Mouse (Mus musculus) thymus, postnatal 4 days (tissue): ENCODE measurements around the gene Luc7l3.
"Not testable (repeated sequence)": the region's sequence is repeated elsewhere in the genome, so short reads cannot be mapped to it uniquely, and the experiment has no call there.

Source experiments
- DNase-seq: peaks from one replicate; pipeline ENCODE4 v3.0.0; 2021

Gene Luc7l3

GRCm38 (mm10) chr11:94290062-94290740 lies 31.6 kb downstream of the Luc7l3 start:
- DNase-seq, result no peak

DNA sequence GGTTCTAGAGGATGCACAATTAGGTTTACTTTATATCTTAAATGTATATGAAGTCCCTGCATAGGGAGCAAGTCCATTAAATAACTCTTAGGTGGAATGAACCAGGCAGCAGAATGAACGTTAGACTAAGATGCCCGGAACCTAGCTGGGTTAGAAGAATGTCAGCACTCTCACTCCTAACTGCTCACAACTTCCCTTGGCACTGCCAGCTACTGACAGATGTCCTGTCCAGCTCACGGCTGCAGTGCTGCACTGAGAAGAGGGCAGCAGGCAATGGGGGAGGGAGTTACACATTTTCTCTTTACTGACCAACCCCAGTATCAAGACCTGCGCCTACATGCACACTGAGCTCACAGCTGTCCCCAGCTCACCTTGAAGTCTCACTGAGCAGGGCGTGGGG lies 34.7 kb downstream of the Luc7l3 start:
- no peak for DNase-seq

DNA sequence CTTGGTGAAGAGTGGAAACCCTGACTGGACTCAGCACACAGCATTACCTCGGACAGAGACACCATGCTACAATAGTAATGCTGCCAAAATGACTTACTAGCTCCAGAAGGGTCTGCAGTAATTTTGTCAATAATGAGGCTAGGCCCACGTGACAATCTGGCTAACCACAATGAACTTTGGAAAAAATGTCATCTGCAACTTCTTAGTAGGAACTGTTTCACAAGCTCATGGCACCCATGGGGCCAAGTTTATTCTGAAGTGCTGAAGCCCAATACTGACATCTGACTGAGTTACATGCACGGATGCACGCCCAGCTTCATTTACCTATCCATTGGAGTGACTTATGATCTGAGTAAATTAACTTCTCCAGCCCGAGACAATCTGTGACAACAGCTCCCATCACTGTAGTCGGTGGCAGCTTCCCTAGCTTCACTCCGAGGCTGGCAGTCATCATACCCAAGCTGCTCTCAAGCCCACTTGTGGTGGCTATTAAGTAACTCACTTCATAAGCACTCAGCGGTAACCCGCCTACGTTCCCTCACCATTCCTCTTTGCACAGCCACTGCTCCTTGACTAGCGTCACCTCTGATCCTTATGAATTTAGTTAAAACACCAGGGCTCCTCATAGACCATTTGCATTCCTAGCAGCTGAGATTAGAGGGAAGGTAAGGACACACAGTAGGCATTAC lies 35.8 kb downstream of the Luc7l3 start:
- no peak for DNase-seq

DNA sequence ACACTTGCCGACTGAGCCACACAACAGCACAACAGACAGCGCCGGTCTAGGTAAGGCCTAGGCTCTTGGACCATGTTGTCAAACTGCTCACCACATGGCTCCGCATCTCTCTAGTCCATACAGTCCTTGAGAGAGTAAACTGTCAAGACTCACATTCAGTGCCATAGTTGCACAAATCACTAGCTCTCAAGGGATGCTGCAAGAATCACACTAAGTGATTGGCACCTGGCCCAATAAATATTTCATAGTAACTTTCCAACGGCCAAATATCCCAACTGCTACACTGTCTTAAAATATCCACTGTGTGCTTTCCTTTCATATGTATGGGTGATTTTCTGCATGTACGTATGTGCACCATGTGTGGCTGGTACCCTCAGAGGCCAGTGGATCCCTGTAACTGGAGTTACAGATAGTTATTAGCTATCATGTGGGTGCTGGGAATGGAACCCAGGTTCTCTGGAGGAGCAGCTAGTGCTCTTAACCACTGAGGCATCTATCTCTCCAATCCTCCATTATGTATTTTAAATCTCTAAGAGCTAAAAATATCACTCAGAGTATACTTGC lies 38.2 kb downstream of the Luc7l3 start:
- DNase-seq, result no peak

- DNase-seq, result no peak
Observed at GRCm38 (mm10) chr11:94282291-94282690, 39.5 kb downstream of the Luc7l3 start.

DNA sequence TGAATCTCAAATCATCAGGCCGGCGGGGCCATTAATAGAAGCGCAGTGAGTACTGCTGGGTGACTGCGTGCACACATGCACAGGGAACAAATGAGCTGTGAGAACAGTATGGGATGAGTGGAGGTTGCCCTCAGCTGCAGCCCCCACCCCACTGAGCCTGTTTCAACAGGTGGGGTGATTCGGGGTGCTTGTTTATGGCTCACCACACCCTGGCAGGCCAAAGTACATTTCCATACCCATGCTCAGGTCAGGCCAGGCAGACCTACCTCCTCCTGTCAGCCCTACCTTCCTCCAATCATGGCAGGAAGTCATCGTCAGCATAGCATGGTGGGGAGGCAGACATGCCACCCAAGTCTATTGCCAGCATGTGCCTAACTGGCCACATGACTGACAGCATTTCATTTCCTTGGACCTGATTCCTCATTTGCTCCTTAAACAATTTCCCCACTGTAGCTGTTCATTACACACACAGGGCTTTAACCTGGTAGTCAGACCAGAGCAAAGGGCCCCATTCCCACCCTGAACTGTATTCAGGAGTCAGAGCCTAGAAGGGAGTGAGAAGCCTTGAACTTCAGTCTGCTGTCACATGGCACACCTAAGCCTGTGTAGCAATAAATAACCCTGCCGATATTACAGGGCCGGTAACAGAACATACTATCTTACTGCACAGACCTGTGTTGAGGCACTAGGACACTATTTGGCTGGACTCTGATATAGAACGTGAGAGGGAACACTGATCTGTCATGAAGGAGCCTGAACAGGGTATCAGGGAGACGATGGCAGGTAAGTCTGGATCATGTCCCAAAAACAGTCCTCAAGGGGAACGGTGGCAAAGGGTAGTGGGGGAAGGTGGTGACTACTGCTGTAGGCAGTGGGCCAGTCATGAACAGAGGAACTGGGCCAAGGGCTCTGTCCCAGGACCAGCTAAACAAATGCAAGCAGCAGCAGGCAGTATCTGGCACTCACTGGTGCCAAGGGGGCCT lies 40.3 kb downstream of the Luc7l3 start, which contains the start of gene Gm21885:
Gm21885 (plus strand) TSS at position 675 of the 983 bp plus-strand sequence.
- no peak for DNase-seq

DNA sequence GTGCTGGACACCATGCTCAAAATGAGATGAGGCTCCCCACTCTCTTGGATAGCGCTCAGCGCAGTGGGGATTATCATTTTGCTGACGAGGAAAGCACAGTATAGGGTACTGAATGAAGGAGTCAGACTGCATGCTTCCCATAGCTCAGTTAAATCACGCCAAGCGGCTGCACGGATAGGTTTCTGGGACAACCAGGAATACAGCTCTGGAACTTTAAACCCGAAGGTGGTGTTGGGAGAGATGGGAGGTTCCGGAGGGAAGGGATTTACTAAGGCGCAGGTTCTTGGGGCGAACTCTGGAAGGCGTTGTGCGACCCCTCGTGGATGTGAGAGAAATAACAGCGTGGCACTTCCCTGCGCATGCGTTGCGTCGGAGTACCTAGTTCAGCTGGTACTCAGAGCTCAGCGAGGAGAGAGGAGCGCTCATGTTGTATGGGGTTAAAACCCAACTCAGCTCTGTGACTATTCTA lies 44.9 kb downstream of the Luc7l3 start:
- peak; percentile 86 for DNase-seq

DNA sequence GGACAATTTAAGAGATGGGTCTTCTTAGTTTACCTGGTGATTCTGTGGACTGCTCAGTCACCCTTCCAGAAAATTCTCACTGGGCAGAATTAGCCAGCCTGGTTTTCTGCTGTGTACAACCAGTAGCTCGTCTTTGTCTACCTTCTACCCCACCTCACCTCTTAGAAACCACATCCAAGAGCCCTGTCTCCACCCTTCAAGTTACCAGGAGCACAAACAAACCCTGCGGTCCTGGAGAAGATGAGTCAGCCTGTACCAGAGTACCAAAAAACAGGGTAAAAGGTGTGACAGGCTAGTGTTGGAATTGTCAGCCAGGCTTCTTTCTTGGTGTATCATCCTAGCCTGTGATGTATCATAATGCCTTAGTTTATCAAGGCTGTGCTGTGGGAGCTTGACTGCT lies 46.1 kb downstream of the Luc7l3 start:
- DNase-seq, result no peak

DNA sequence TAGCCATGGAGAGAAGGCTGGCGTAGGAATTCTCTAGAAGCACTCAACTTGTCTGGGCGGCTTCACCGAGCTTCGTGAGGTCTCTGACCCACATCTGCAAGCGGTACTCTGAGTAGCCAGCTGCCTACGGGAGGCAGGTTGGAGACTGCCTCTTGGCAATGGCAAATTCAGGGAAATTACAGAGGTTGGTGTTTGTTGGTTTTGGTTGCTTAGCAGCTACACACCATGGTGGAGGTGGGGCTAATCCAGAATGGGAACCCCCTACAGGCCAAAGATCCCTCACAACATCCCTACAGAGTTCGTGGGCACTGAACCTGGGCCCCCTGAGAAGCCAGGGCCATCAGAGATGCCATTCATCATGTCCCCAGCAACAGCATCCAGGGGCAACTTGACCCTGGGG lies 46.6 kb downstream of the Luc7l3 start:
- no peak for DNase-seq

DNA sequence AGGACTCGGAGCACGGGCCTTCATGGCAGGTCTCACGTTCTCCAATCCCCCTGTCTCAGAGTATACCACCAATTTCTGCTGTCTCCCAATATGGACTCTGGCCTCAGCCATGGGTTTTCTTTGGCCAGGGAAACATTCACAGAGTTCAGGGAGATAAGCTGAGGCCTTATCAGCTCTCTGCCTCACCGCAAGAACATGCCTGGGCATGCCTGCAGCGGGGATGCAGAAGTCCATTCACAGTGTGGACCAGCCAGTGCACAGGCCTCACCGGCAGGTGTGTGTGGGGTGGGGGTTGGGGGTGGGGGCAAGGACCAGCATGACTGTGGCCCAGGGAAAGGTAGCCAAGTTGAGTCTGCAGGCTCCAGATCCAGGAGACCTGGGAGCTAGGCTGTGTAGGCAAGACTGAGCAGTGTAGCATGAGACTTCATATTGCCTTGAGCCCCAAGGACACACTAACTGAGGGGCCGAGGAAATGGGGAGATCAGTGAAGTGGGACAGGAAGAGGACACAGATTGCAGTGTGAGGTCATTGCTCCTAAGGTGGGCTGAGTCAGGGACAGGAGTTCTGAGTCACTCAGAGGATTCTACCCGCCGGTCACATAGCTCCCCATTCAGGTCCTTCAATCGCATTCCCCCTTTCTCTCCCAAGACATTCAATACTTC lies 47.5 kb downstream of the Luc7l3 start:
- DNase-seq, result no peak

DNA sequence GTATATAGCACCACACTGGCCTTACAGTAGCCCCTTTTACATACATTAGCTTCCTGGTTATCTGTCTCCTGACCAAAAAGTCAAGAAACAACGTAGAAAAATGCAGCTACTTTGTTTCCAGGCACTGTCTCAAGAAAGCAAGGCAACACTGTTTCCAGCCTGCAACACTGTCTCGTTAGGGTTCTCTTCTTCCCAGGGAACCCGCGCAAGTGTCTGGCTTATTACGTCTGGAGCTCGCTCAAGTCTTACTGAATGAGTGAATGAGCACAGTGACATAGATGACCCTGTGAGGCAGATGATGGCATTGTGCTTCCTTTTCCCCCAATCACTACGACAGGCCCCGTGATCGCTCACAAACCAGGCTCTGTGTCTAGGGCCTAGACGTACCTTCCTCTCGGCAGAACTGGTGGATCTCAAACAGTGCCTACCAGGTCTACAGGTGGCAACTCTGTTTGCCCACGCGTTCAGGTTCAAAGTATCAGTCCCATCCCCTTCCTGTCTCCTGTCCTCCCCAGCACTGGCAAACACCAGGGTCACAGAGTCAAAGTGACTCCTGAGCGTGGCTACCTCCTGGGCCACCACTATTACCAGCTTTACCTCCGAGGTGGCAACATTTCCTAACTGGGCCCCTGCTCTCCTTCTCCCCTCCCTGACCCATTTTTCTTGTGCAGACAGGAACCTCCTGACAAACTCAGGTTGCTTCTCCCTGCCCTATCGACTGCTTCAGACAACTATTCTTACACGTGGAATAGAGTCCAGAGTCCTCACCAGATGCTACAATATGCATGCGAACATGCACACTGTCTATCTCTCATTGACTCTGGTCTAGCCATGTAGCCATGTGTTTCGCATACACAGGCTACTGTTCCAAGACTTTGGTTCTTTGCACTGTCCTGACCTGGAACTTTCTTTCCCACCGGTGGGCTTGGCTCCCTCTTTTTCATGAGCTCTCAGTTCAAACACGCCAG lies 48.5 kb downstream of the Luc7l3 start:
- DNase-seq, result no peak

GRCm38 (mm10) chr11:94271015-94271414 lies 50.8 kb downstream of the Luc7l3 start:
- no peak for DNase-seq

DNA sequence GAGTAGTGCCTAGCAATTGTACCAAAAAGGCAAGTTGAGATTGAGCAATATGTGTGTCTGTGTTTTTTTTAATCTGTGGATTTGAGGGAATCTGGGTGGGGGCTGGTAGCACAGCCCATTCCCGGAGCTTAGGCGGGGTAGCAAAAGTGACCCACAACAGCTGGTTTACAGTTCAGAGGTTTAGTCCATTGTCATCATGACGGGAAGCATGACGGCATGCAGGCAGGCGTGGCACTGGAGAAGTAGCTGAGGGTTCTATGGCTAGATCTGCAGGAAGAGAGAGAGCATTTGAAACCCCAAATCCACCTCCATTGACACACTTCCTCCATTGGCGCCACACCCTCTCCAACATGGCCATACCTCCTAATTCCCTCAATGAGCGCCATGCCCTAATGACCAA lies 51.9 kb downstream of the Luc7l3 start:
- no peak for DNase-seq

- DNase-seq, result no peak
Observed at GRCm38 (mm10) chr11:94268761-94269160, 53.0 kb downstream of the Luc7l3 start.

DNA sequence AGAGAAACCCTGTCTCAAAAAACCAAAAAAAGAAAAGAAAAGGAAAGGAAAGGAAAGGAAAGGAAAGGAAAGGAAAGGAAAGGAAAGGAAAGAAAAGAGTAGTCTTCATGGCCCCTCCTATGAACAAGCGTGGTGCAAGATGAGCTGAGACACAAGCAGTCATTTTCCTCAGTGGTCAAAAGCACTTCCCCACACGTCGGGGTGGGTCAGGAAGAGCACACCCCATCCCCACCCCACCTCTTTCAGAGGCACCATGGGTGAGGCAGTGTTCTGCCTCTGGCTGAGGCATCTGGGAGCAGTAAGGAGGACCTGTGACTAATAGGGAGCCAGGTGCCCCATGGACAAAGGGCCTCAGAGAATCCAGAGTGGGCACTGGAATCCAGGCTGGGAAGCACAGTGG lies 55.6 kb downstream of the Luc7l3 start:
- DNase-seq, result not testable (repeated sequence)

GRCm38 (mm10) chr11:94265134-94265785 lies 56.5 kb downstream of the Luc7l3 start:
- peak; percentile 56 for DNase-seq

DNA sequence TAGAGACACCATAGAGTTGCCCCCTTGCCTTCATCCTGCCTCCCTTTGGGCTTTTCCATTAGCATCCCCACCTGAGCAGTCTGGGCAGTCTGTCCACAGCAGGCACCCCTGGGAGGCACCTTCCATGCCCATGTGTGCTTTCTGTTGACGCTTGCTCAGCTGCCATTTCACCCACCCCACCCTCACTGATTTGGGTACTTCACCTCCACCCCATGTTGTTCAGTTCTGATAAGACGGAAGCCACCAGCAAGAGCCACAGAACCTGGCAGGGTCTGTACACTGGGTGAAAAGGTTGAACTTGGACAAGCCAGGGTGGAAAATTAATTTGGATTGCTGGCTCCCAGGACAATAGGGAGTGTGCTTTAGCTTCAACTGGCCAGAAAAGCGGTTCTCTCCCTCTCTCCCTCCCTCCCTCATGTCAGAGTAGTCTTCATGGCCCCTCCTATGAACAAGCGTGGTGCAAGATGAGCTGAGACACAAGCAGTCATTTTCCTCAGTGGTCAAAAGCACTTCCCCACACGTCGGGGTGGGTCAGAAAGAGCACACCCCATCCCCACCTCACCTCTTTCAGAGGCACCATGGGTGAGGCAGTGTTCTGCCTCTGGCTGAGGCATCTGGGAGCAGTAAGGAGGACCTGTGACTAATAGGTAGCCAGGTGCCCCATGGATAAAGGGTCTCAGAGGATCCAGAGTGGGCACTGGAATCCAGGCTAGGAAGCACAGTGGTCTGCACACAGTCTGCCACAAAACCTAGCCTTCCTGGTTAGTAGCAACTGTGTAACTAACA lies 60.0 kb downstream of the Luc7l3 start:
- no peak for DNase-seq

DNA sequence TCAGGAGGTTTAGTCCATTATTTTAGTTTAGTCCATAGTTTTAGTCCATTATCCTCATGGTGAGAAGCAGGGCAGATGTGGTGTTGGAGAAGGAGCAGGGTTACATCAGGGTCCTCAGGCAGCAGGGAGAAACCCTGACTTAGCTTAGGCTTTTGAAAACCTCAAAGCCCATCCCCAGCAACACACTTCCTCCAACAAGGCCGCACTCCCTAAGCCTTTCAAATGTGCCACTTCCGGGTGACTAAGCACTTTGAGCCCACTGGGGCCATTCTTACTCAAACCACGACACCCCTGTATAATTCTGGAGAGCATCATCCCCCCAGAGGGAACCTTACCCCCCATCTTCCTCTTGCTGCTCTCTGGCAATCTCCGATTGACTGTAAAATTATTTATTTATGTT lies 62.0 kb downstream of the Luc7l3 start:
- DNase-seq, result no peak

- DNase-seq, result no peak
Observed at GRCm38 (mm10) chr11:94257987-94258386, 63.8 kb downstream of the Luc7l3 start.

DNA sequence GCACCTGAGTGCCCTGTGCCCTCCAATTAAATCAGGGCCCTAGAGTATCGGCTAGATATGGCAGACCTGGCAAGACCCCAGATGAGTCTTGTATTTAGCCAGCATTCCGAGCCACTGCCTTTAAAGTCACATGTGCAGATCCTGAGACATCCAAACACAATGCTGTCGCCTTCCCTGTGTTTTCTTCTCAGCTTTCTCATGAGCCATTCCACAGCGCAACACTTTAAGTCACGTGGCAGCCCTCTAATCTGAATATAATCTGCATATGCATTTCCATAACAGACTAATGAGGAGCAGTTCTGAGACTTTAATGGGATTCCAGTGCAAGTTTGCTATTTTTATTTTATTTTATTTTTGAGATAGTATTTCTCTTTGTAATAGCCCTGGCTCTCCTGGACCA lies 66.1 kb downstream of the Luc7l3 start:
- DNase-seq, result no peak
